Mouse (Mus musculus): ENCODE data around the gene Bcas3. TPM values are rescaled to one million over a fixed set of nuclear protein-coding genes. Genes with fewer than 3 reads are reported as not detected.
"Not testable (repeated sequence)": the region's sequence is repeated elsewhere in the genome, so short reads cannot be mapped to it uniquely, and the experiment has no call there.

Bcas3 gene
- total RNA-seq, 2 experiments from 2014 or later = 58.3 to 59.5 TPM

DNA sequence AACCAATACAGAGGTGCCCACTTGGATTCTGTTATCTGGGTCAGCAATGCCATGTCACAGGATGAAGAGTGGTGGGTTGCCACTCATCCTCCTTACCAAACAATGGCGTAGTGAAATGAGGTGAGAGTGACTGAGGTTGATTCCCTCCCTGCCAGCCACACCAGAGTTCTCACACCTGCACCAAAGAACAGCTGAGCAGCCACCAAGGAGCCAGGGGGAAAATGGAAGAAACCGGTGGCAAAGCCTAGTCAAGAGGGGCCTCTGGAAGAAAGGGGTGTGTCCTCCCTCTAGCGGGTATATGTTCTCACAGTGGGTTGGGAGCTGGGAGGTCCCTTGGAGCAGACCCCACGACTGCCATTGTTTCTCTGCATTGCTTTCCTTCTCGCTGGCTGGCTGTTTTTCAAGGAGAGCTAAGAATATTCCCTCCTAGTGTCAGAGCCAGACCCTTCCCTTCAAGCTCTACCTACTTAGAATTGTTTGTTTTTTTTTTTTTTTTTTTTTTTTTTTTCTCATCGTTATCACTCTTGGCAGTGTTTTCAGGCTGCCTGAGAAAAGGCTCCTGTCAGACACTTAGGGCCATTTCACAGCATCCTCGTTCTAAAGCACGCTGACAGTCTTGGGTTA is 335.0 kb downstream of the Bcas3 start:
- no peak for DNase-seq (ENCODE audit: low spot score in 2 of 2)
- intact Hi-C loops (cut with DNase I) = no loop called here

GRCm38 (mm10) chr11:85688440-85688838 is 335.5 kb downstream of the Bcas3 start:
- intact Hi-C loops (cut with DNase I) = no loop called here
- DNase-seq (ENCODE audit: low spot score in 2 of 2) = no peak

- no peak for DNase-seq (ENCODE audit: low spot score in 2 of 2)
- intact Hi-C loops (cut with DNase I) = no loop called here
Observed at GRCm38 (mm10) chr11:85689226-85689625, 336.3 kb downstream of the Bcas3 start.

GRCm38 (mm10) chr11:85691285-85691684 is 338.3 kb downstream of the Bcas3 start:
- no peak for DNase-seq (ENCODE audit: low spot score in 2 of 2)
- intact Hi-C loops (cut with DNase I) = no loop called here

DNA sequence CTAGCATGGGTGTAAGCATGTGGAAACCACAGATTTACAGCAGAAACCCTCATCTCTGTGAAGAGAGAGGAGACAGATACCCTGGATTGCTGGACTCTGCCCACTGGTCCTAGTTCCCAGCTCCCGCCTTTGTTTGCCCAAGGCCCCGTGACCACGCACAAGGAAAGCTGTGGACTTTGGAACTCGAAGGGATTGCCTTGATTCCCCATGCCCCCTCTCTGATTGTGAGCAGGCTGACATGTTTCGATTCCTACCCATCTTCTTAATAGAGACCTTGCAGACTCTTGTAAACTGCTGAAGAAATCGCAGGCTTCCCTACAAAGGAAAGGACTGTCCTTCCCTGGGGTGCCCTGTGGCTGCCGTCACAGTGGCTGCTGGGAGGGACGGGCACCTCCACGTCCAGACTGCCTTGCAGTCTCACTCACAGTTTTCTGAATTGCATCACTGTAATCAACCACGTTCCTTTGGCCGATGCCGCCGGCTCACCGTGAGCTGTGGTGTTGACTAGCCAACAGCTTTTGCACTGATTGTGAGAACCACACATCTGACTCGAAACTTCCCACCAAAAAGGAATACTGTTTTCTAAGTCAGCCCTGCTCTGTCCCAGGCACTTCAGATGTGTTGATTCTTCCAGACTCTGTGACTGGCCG is 342.8 kb downstream of the Bcas3 start:
- intact Hi-C loops (cut with DNase I) = no loop called here
- no peak for DNase-seq (ENCODE audit: low spot score in 2 of 2)

GRCm38 (mm10) chr11:85696491-85697398 is 343.8 kb downstream of the Bcas3 start:
- intact Hi-C loops (cut with DNase I) = no loop called here
- no peak for DNase-seq (ENCODE audit: low spot score in 2 of 2)

GRCm38 (mm10) chr11:85697468-85697867 is 344.5 kb downstream of the Bcas3 start:
- no peak for DNase-seq (ENCODE audit: low spot score in 2 of 2)
- intact Hi-C loops (cut with DNase I) = no loop called here

GRCm38 (mm10) chr11:85698242-85698641 is 345.3 kb downstream of the Bcas3 start:
- intact Hi-C loops (cut with DNase I) = no loop called here
- no peak for DNase-seq (ENCODE audit: low spot score in 2 of 2)

- intact Hi-C loops (cut with DNase I) = no loop called here
- DNase-seq (ENCODE audit: low spot score in 2 of 2) = no peak
Observed at GRCm38 (mm10) chr11:85704062-85704748, 351.2 kb downstream of the Bcas3 start.

GRCm38 (mm10) chr11:85706630-85707029 is 353.7 kb downstream of the Bcas3 start:
- no peak for DNase-seq (ENCODE audit: low spot score in 2 of 2)
- intact Hi-C loops (cut with DNase I) = no loop called here

- DNase-seq (ENCODE audit: low spot score in 2 of 2) = no peak
- intact Hi-C loops (cut with DNase I) = no loop called here
Observed at GRCm38 (mm10) chr11:85707496-85707895, 354.5 kb downstream of the Bcas3 start.

GRCm38 (mm10) chr11:85709147-85709546 is 356.2 kb downstream of the Bcas3 start:
- intact Hi-C loops (cut with DNase I) = no loop called here
- DNase-seq (ENCODE audit: low spot score in 2 of 2) = no peak

DNA sequence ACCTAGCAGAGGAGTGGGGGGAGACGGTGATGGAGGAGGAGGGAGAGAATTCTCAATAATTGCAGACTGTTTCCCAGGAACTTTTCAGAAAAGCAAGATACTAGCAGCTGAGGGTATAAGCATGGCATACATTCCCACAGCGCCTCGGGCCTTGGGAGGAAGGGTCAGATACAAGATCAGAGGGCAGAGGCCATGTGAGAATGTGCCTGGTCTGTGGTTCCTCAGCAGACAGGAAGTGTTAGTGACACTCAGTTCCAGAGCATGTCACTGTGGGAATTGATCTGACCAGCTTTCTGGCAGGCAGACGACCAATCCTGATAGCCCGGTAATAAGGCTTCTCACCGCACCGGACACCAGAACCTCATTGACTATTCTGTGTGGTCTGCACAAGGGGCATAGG is 357.2 kb downstream of the Bcas3 start:
- DNase-seq (ENCODE audit: low spot score in 2 of 2) = no peak
- intact Hi-C loops (cut with DNase I) = no loop called here

DNA sequence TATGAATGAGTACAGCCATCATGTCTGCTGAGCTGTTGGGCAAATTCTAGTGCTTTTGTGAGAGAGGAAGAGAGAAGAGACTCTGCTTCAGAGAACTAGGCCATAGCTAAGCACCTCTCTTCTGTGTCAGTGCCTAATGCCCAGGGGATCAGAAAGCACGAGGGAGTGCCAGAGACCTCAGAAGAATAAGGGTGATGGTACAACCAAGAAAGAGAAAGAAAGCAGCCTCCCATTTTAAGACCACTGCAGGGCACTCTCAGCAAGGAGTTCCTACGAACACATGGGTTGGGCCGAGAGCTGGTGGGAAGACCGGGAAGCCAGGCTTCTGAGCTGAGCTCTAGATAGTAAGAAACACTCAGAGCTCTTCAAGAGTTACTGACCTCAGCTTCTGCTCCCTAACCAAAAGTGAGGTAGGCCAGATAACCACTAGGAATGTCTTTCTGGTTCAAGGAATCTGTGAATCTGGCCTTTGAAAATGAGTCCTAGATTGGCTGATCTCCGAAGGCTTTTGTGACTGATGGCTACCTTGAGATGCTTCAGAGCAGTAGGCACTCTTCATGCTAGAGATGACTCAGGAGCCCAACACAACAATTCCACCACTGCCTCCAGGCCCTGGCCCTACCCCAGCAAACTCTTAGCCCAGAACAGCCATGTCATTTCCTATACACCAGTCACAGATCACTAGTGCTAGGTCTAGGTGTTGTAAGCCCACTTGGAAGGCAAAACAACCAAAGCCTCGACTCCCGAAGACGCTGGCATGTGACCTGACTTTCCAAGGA is 359.2 kb downstream of the Bcas3 start:
- no peak for DNase-seq (ENCODE audit: low spot score in 2 of 2)

GRCm38 (mm10) chr11:85712860-85713813 is 360.2 kb downstream of the Bcas3 start:
- intact Hi-C loops (cut with DNase I) = no loop called here
- DNase-seq (ENCODE audit: low spot score in 2 of 2) = peak in 1 of 2 experiments; percentile 17

More for the DNA sequence above, 359.2 kb downstream of the Bcas3 start:
- intact Hi-C loops (cut with DNase I) = no loop called here

- DNase-seq (ENCODE audit: low spot score in 2 of 2) = no peak
- intact Hi-C loops (cut with DNase I) = no loop called here
Observed at GRCm38 (mm10) chr11:85713814-85714208, 360.8 kb downstream of the Bcas3 start.

- intact Hi-C loops (cut with DNase I) = no loop called here
- no peak for DNase-seq (ENCODE audit: low spot score in 2 of 2)
Observed at GRCm38 (mm10) chr11:85714312-85714931, 361.5 kb downstream of the Bcas3 start.

DNA sequence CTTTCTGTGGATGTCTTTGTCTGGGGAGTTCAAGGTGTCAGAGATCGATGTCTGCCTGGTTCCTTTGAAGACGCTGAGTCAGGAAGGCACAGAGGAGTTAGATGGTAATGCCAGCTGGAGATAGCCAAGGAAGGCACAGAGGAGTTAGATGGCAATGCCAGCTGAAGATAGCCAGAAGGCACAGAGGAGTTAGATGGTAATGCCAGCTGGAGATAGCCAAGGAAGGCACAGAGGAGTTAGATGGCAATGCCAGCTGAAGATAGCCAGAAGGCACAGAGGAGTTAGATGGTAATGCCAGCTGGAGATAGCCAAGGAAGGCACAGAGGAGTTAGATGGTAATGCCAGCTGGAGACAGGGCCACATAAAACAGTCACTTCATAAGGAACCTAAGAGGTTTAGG is 363.8 kb downstream of the Bcas3 start:
- DNase-seq (ENCODE audit: low spot score in 2 of 2); intact Hi-C loops (cut with DNase I): not testable (repeated sequence)

Data from left cerebral cortex, postnatal 14 days (tissue).